Mouse (Mus musculus) liver, postnatal 0 days (tissue): Measurements from ENCODE around the gene Wdr20.

ENCODE experiments used
- CTCF ChIP-seq: sonication (generic); IDR thresholded peaks from 2 replicates; pipeline ENCODE4 v1.5.1; 2016; ENCODE audit warnings: antibody characterized with exemption, low read depth
- EP300 ChIP-seq: IDR thresholded peaks from 2 replicates; pipeline ENCODE4 v1.6.1; 2016; ENCODE audit warnings: antibody characterized with exemption, low read depth, mild to moderate bottlenecking

- TF ChIP-seq CTCF: no peak
- TF ChIP-seq EP300: no peak
Measured at GRCm38 (mm10) chr12:110796748-110797147, 59.0 kb downstream of the Wdr20 start.
